Mouse (Mus musculus): ENCODE data around the gene Acot5.

DNA sequence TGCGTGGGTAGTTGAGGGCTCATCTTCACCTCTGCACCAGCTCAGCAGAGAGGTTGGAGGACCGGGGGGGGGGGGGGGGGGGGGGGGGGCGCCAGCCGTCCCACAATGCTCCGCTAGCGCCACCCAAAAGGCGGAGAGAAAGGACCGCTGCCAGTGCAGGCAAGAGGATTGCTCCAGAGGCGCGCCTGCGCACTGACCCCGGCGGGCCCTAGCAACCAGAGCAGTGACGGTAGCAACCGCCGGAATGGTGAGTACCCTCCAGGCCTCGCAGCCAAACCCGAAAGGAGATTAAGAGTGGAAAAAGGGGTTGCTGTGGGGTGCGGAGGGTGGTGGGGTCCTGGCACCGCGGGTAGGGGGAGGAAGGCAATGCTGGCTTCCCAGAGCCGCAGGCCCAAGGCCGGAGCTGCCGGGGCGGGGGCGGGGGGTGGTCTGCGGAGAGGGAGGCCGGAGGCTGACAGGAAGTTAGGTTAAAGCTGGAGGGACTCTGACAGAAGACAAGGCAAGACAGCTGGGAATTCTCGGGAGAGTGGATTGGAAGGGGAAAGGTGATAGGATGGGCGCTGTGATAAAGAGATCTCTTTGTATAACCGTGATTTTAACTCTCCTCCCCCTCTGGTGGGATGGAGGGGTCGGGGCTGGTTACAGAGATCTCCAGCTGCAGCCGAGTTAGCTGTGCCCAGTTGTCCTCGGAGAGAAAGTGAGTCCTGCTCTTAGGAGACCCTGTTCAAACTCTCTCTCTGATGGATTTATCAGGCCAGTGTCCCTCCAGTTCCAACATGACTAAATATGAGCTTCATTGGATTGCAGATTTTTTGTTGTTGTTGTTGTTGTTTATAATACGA, 45.2 kb downstream of the Acot5 start, which contains the start of gene Dnal1:
- TF ChIP-seq ZNF384 (IDR thresholded peaks at IDR 0.05; ENCODE audit: low read depth, low read length) (no peak), CTCF (conservative IDR thresholded peaks at IDR 0.05 in 1 of 2, IDR thresholded peaks at IDR 0.05 in 1 of 2; ENCODE audit: low read depth in 2 of 2, low read length in 2 of 2) (no peak), GABPA (IDR thresholded peaks at IDR 0.05; ENCODE audit: insufficient replicate concordance, low read depth, low read length) (no peak), POLR2AphosphoS2 (IDR thresholded peaks at IDR 0.05; ENCODE audit: low read depth, low read length) (no peak), KAT2A (IDR thresholded peaks at IDR 0.05; ENCODE audit: insufficient replicate concordance, low read length) (no peak), ZC3H11A (IDR thresholded peaks at IDR 0.05; ENCODE audit: low read depth, low read length) (no peak), MXI1 (IDR thresholded peaks at IDR 0.05; ENCODE audit: low read depth, low read length) (peak; percentile 88)
